Mouse (Mus musculus) neural tube, embryonic 13.5 days (tissue): ENCODE results near the gene Apbb2. TPM values are rescaled to one million over a fixed set of nuclear protein-coding genes. Genes with fewer than 3 reads are reported as not detected.

Source experiments
- ATAC-seq: fragments of 200-750 bp; cut with Nextera tagmentation; 2 replicates; pipeline ENCODE4 v1.8.0; 2017; ENCODE audit warnings: low read depth, mild to moderate bottlenecking, moderate TSS enrichment, moderate library complexity
- H3K27ac ChIP-seq: fragments of 300-500 bp; sonication (generic); replicated peaks from 2 replicates; pipeline ENCODE4 v1.5.1; 2015; ENCODE audit warnings: moderate library complexity, mild to moderate bottlenecking, inconsistent platforms
- H3K27me3 ChIP-seq: fragments of 300-500 bp; sonication (generic); 2 replicates; pipeline ENCODE4 v1.6.1; 2015; ENCODE audit warnings: mild to moderate bottlenecking, inconsistent platforms
- H3K36me3 ChIP-seq: fragments of 300-500 bp; sonication (generic); 2 replicates; pipeline ENCODE4 v1.6.1; 2015; ENCODE audit warnings: mild to moderate bottlenecking, inconsistent platforms
- H3K4me1 ChIP-seq: fragments of 300-500 bp; sonication (generic); replicated peaks from 2 replicates; pipeline ENCODE4 v1.6.1; 2015; ENCODE audit warnings: inconsistent platforms
- H3K4me2 ChIP-seq: fragments of 300-500 bp; sonication (generic); 2 replicates; pipeline ENCODE4 v1.6.1; 2015; ENCODE audit warnings: inconsistent platforms, mild to moderate bottlenecking, moderate library complexity
- H3K4me3 ChIP-seq: fragments of 300-500 bp; sonication (generic); 2 replicates; pipeline ENCODE4 v1.5.1; 2015; ENCODE audit warnings: mild to moderate bottlenecking, inconsistent platforms
- H3K9ac ChIP-seq: fragments of 300-500 bp; sonication (generic); 2 replicates; pipeline ENCODE4 v1.6.1; 2015; ENCODE audit warnings: moderate library complexity, mild to moderate bottlenecking, inconsistent platforms
- H3K9me3 ChIP-seq: fragments of 300-500 bp; sonication (generic); 2 replicates; pipeline ENCODE4 v1.6.1; 2016; ENCODE audit warnings: inconsistent platforms
- WGBS: fragments of 180-500 bp; shearing (Covaris S2); methylation state at CpG from one replicate; pipeline ENCODE4 v1.1.7; 2015; 5-methylcytosine and 5-hydroxymethylcytosine counted together
- polyA plus RNA-seq: library from polyadenylated mRNA; unstranded; fragments of >200 nt; fragmentation: Nextera tagmentation; extraction: Ambion mirVana; gene quantifications from 2 replicates; pipeline ENCODE4 v1.2.1, GENCODE M21; 2015

The Apbb2 gene
- polyA plus RNA-seq, 1 experiment from 2014 or later, result 108 TPM

GRCm38 (mm10) chr5:66528567-66528966 lies 90.0 kb downstream of the Apbb2 start:
- Histone ChIP-seq H3K36me3 (no peaks in the 10 kb centered on the region), H3K9me3 (no peaks in the 10 kb centered on the region), H3K4me3 (no peak overlapping the region), H3K27ac (peak overlapping the region; percentile 38), H3K27me3 (no peaks in the 10 kb centered on the region), H3K4me2 (no peak overlapping the region), H3K4me1 (peaks cover 56% of the 10 kb centered on the region), H3K9ac (no peak overlapping the region)
- 30% methylated on average over 7 of the region's 7 CpGs for WGBS
- no peak for ATAC-seq

DNA sequence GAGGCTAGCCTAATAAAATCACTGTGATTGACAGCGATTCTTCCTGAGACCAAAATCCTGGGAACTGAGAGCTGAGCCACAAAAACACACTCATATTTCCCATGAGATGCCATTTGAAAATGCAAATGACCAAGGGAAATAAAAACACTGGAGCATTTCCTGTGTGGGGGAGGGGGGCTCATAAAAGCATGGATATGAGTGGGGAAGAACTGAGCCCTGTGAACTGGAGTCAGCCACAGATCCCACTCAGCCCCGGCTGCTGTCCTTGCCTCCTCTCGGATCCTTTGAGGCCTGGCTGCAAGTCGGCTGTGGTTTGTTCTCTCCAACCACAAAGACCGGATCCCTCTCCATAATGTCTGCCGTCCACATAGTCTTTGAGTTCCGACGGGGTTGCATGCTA lies 91.5 kb downstream of the Apbb2 start:
- WGBS, result 57% methylated on average over 8 of the region's 8 CpGs
- Histone ChIP-seq H3K4me3 (no peak overlapping the region), H3K9ac (0 out of 2 replicates have a peak overlapping the region, but pooled peaks have one; percentile 23), H3K27ac (peak overlapping the region; percentile 79), H3K9me3 (no peaks in the 10 kb centered on the region), H3K4me1 (peaks cover 56% of the 10 kb centered on the region), H3K27me3 (no peaks in the 10 kb centered on the region), H3K4me2 (no peak overlapping the region), H3K36me3 (no peaks in the 10 kb centered on the region)
- ATAC-seq, result no peak; the same call in 1 of the 2 replicates

- Histone ChIP-seq H3K9ac (no peak overlapping the region), H3K4me3 (no peak overlapping the region), H3K4me1 (peaks cover 59% of the 10 kb centered on the region), H3K36me3 (no peaks in the 10 kb centered on the region), H3K4me2 (no peak overlapping the region), H3K27ac (peak overlapping the region; percentile 54; the same call in 1 of the 2 replicates), H3K27me3 (no peaks in the 10 kb centered on the region), H3K9me3 (no peaks in the 10 kb centered on the region)
- WGBS, result 61% methylated on average over 4 of the region's 4 CpGs
- ATAC-seq, result no peak
These were observed 93.6 kb downstream of the Apbb2 start for GRCm38 (mm10) chr5:66525002-66525401.

DNA sequence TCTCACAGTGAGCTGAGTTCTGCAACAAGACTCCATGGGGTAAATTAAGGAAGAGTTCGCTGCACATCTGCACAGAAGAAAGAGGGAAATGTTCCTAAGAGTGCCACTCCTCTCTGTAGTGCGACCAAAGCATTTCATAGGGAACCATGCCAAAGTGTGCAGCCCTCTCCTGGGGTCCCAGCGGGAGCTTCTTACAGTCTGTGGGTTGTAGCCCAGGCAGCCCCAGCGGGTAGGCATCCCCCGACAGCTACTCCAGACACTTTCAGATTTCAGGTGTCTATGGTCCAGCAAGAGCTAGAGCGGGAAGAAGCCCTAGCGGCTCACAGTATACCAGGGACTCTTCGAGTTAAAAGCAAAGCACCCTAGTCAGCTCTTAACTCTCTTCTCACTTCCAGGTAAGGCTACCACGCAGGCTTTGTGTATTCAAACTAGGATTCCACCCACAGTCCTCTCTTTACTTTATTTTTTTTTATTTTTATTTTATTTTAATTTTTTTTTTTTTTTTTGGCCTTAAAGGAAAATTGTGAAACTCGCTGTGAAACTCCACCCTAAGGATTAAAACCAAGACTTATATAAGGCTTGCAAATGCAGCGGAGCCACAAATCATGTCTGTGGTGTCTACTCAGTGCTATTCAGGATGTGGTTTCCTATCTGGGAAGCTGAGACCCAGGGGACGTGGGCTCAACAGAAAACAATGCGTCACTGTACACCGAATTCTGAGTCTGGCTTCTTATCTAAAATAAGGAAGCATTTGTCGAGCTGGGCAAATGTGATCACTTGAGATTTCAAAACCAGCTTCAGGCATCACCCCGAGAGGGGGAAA lies 94.7 kb downstream of the Apbb2 start:
- Histone ChIP-seq H3K27ac (peak overlapping the region; percentile 23; the same call in 1 of the 2 replicates), H3K4me3 (no peak overlapping the region)

DNA sequence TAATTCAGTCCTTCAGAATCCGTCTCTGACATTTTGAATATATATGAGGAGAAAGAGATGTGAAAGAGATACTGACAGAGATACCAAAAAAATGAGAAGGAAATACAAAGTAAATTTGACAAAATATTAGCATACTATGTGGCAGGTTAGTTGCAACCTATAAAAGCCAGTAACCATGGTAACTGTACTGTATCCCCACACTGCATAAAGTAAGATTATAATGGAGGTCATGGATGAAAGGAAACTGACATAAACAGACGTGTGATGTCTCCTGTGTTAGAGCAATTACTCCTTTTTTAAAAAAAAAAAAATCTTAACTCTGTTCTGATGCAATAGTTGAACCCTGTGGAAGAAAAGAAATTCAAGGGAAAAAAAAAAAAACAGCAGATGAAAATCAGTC lies 97.3 kb downstream of the Apbb2 start:
- H3K27me3 ChIP-seq, result no peaks in the 10 kb centered on the region
- H3K4me3 ChIP-seq, result no peak overlapping the region
- ATAC-seq, result no peak
- no peak overlapping the region for H3K27ac ChIP-seq
- H3K4me2 ChIP-seq, result no peak overlapping the region
- H3K36me3 ChIP-seq, result no peaks in the 10 kb centered on the region
- no peak overlapping the region for H3K9ac ChIP-seq
- no peaks in the 10 kb centered on the region for H3K9me3 ChIP-seq
- H3K4me1 ChIP-seq, result peaks cover 44% of the 10 kb centered on the region
- 54% methylated on average over 2 of the region's 2 CpGs for WGBS

More for the DNA sequence above, 94.7 kb downstream of the Apbb2 start:
- ATAC-seq, result no peak
- Histone ChIP-seq H3K4me2 (no peak overlapping the region), H3K27me3 (no peaks in the 10 kb centered on the region), H3K9ac (no peak overlapping the region), H3K9me3 (no peaks in the 10 kb centered on the region), H3K36me3 (no peaks in the 10 kb centered on the region), H3K4me1 (peaks cover 64% of the 10 kb centered on the region)
- 57% methylated on average over 16 of the region's 16 CpGs for WGBS

GRCm38 (mm10) chr5:66519511-66519910 lies 99.1 kb downstream of the Apbb2 start:
- peaks cover 33% of the 10 kb centered on the region for H3K4me1 ChIP-seq
- H3K4me3 ChIP-seq, result no peak overlapping the region
- no peaks in the 10 kb centered on the region for H3K9me3 ChIP-seq
- H3K9ac ChIP-seq, result no peak overlapping the region
- no peaks in the 10 kb centered on the region for H3K27me3 ChIP-seq
- no peaks in the 10 kb centered on the region for H3K36me3 ChIP-seq
- ATAC-seq, result no peak
- H3K27ac ChIP-seq, result no peak overlapping the region
- WGBS, result 74% methylated on average over 5 of the region's 5 CpGs
- no peak overlapping the region for H3K4me2 ChIP-seq

DNA sequence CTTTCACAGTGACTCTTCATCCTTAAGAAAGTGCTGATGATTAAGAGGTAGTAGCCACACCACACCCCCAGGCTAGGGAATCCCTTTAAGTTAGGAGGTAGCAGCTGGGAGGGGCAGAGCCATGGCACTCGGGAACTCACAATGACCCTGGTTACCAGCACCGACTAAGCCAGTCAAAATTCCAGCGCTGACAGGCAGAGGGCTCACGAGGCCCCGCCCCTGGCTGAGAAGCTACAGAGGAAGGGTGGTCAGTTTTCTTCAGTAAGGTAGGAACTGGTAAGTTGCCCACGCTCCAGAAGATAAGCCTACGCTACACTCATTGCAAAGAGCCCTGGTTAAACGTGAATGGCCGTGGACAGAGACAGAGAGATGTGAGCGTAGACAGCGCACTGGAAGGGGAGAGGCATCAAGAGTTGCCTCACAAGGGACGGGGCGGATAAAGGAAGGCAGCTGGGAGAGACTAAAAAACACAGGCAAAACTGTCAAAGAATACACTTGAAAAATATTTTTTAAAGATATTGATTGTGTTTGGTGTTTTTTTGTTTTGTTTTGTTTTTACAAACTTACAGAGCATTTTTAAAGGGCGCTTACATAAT lies 100.1 kb downstream of the Apbb2 start:
- H3K9me3 ChIP-seq, result no peaks in the 10 kb centered on the region
- ATAC-seq, result 0 out of 2 replicates have a peak, but pooled peaks have one; percentile 36
- no peaks in the 10 kb centered on the region for H3K36me3 ChIP-seq
- 43% methylated on average over 14 of the region's 14 CpGs for WGBS
- H3K9ac ChIP-seq, result no peak overlapping the region
- H3K4me3 ChIP-seq, result no peak overlapping the region
- no peak overlapping the region for H3K27ac ChIP-seq
- peaks cover 27% of the 10 kb centered on the region for H3K4me1 ChIP-seq
- no peaks in the 10 kb centered on the region for H3K27me3 ChIP-seq
- no peak overlapping the region for H3K4me2 ChIP-seq

DNA sequence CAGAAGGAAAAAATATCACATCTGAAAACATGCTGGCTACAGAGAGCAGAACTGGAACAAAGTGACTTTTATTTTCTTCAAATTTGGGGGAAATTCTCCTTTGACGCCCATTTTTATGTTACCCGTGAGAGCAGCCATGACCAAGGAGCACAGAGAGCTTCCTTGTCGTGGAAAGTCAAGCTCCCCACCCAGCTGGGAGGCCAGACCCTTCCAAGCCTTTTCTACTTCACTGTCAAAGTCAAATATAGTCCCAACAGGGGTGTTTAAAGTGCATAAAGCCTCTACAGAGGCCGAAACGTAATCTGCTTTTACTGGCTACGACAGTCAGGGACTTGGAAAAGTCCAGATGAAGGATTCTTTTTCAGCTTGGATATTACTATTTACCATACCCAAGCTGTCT lies 101.1 kb downstream of the Apbb2 start:
- no peak for ATAC-seq

GRCm38 (mm10) chr5:66516311-66516710 lies 102.3 kb downstream of the Apbb2 start:
- no peaks in the 10 kb centered on the region for H3K9me3 ChIP-seq
- no peaks in the 10 kb centered on the region for H3K36me3 ChIP-seq
- 89% methylated on average over 8 of the region's 8 CpGs for WGBS
- H3K4me3 ChIP-seq, result no peak overlapping the region
- no peak overlapping the region for H3K4me2 ChIP-seq
- H3K9ac ChIP-seq, result no peak overlapping the region
- no peak overlapping the region for H3K27ac ChIP-seq
- peaks cover 24% of the 10 kb centered on the region for H3K4me1 ChIP-seq
- H3K27me3 ChIP-seq, result no peaks in the 10 kb centered on the region
- ATAC-seq, result no peak

More for the DNA sequence above, 101.1 kb downstream of the Apbb2 start:
- peaks cover 24% of the 10 kb centered on the region for H3K4me1 ChIP-seq
- H3K27me3 ChIP-seq, result no peaks in the 10 kb centered on the region
- no peak overlapping the region for H3K4me3 ChIP-seq
- WGBS, result 66% methylated on average over 6 of the region's 6 CpGs
- H3K27ac ChIP-seq, result no peak overlapping the region
- H3K9ac ChIP-seq, result no peak overlapping the region
- H3K4me2 ChIP-seq, result no peak overlapping the region
- no peaks in the 10 kb centered on the region for H3K9me3 ChIP-seq
- no peaks in the 10 kb centered on the region for H3K36me3 ChIP-seq

DNA sequence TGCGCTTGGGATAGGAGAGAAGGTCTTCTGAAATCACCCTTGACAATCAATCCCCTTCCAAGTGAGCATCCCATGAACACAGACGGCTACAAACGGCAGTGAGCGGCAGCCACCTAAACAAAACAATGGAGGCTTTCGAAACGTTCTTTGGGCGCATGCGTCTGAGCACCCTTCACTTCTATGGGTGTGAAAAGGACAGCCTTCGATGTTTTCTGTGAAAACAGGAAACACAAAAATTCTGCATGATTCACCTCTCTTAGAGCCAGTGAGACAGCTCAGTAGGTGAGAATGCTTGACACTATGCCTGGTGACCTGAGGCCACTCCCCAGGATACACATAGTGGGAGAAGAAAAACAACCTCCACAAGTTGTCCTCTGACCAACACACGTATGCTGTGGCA lies 103.3 kb downstream of the Apbb2 start:
- Histone ChIP-seq H3K27me3 (no peaks in the 10 kb centered on the region), H3K4me1 (peaks cover 18% of the 10 kb centered on the region), H3K36me3 (no peaks in the 10 kb centered on the region), H3K27ac (0 out of 2 replicates have a peak overlapping the region, but pooled peaks have one; percentile 13), H3K4me2 (no peak overlapping the region), H3K4me3 (no peak overlapping the region), H3K9ac (no peak overlapping the region), H3K9me3 (no peaks in the 10 kb centered on the region)
- 80% methylated on average over 10 of the region's 10 CpGs for WGBS
- no peak for ATAC-seq

- Histone ChIP-seq H3K36me3 (no peaks in the 10 kb centered on the region), H3K27ac (no peak overlapping the region), H3K27me3 (no peaks in the 10 kb centered on the region), H3K4me2 (no peak overlapping the region), H3K9me3 (no peaks in the 10 kb centered on the region), H3K4me1 (peaks cover 14% of the 10 kb centered on the region), H3K4me3 (no peak overlapping the region), H3K9ac (no peak overlapping the region)
- ATAC-seq, result no peak
- WGBS, result 69% methylated on average over 6 of the region's 6 CpGs
These were observed 103.9 kb downstream of the Apbb2 start for GRCm38 (mm10) chr5:66514659-66515058.

DNA sequence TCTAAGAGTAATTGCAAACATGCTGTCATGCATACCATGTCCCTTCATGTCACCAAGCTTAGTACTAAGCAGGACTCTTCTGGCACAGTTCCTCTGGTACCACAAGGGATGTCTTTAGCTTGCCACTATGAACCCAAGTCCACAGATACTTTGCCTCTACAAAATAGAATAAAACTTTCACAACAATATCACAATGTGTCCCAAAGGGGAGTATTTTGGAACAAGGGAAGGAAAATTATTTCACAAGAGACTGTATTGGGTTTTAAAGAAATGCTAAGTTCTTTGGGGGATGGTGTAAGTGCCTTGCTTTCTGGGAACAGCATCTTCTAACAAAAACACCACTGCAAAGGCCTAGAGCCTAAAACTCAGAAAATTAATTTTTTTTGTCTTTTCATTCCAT lies 105.2 kb downstream of the Apbb2 start:
- peaks cover 10% of the 10 kb centered on the region for H3K4me1 ChIP-seq
- no peak overlapping the region for H3K9ac ChIP-seq
- no peaks in the 10 kb centered on the region for H3K27me3 ChIP-seq
- no peak overlapping the region for H3K4me2 ChIP-seq
- H3K27ac ChIP-seq, result no peak overlapping the region
- no peak overlapping the region for H3K4me3 ChIP-seq
- no peak for ATAC-seq
- no peaks in the 10 kb centered on the region for H3K9me3 ChIP-seq
- H3K36me3 ChIP-seq, result no peaks in the 10 kb centered on the region
